Mouse (Mus musculus): ENCODE data around the gene Tnpo2. TPM values are rescaled to one million over a fixed set of nuclear protein-coding genes. Genes with fewer than 3 reads are reported as not detected.

Tnpo2 gene
- polyA plus RNA-seq, 1 experiment from 2014 or later: 30.1 TPM

DNA sequence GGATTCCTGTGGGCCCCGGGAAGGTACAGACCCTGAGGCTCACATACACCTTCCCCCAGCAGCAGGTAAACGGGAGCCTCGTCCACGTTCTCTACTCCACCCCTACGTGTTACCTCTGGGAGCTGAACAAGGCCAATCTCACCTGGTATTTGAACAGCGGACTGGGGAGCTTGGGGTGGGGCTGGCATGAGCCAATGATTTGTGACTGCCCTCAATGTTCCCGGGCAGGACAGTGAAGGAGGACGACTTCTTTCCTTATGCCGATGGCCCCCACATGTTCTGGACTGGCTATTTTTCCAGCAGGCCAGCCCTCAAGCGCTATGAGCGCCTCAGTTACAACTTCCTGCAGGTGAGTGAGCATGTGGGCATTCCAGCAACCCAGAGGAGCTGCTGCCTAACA lies 54.1 kb downstream of the Tnpo2 start:
- Histone ChIP-seq H3K4me3 (no peak overlapping the region), H3K9me3 (no peaks in the 10 kb centered on the region), H3K9ac (no peak overlapping the region), H3K36me3 (peaks cover 73% of the 10 kb centered on the region), H3K27ac (no peak overlapping the region), H3K4me2 (no peak overlapping the region), H3K4me1 (no peaks in the 10 kb centered on the region), H3K27me3 (no peaks in the 10 kb centered on the region)
- WGBS: 88% methylated on average over 11 of the region's 11 CpGs
- no peak for ATAC-seq (ENCODE audit: insufficient number of reproducible peaks, insufficient read depth, low FRiP score, low TSS enrichment, low read depth)

DNA sequence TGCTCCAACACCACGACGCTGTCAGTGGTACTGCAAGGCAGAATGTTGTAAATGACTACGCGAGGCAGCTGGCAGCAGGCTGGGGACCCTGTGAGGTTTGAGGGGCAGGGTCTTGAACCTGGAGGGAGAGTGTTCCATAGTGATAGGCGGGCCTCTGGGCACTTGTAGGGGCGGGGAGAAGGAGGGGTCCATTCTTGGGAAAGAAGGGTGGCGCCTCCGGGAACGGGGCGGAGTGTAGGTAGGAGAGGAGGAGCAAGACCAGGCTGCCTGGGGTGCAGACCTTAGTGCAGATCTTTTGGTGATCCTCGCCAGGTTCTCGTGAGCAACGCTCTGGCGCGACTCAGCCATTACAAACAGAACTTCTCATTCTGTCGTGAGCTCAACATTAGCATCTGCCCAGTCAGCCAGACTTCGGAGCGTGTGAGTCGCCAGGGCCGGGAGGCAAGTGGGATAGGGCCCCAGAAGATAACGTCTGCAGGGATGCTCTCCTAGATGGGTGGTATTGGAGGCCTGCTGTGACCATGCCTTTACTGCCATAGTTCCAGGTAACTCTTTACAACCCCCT lies 54.9 kb downstream of the Tnpo2 start:
- no peak overlapping the region for H3K4me3 ChIP-seq
- no peaks in the 10 kb centered on the region for H3K27me3 ChIP-seq
- WGBS: 39% methylated on average over 21 of the region's 21 CpGs
- no peak overlapping the region for H3K27ac ChIP-seq
- ATAC-seq (ENCODE audit: insufficient number of reproducible peaks, insufficient read depth, low FRiP score, low TSS enrichment, low read depth): no peak
- no peak overlapping the region for H3K9ac ChIP-seq
- no peak overlapping the region for H3K4me2 ChIP-seq
- no peaks in the 10 kb centered on the region for H3K9me3 ChIP-seq
- peaks cover 76% of the 10 kb centered on the region for H3K36me3 ChIP-seq
- H3K4me1 ChIP-seq: no peaks in the 10 kb centered on the region

DNA sequence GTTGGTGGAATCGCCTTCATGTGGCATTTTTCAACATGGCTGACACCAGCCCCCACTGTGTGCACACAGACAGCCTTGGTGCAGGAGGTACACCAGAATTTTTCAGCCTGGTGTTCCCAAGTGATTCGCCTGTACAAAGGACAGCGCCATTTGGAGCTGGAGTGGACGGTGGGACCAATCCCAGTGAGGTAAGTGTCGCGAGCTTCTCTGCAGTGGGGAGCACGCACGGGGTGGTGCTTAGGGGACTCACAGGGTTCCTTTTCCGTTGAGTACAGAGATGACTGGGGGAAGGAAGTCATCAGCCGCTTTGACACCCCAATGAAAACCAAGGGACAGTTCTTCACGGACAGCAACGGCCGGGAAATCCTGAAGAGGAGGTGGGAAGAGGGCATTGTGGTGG lies 58.3 kb downstream of the Tnpo2 start:
- Histone ChIP-seq H3K27ac (no peak overlapping the region), H3K9me3 (no peaks in the 10 kb centered on the region), H3K36me3 (peaks cover 69% of the 10 kb centered on the region), H3K4me1 (no peaks in the 10 kb centered on the region), H3K4me3 (no peak overlapping the region), H3K4me2 (no peak overlapping the region), H3K9ac (no peak overlapping the region), H3K27me3 (no peaks in the 10 kb centered on the region)
- 95% methylated on average over 13 of the region's 13 CpGs for WGBS
- ATAC-seq (ENCODE audit: insufficient number of reproducible peaks, insufficient read depth, low FRiP score, low TSS enrichment, low read depth): no peak

DNA sequence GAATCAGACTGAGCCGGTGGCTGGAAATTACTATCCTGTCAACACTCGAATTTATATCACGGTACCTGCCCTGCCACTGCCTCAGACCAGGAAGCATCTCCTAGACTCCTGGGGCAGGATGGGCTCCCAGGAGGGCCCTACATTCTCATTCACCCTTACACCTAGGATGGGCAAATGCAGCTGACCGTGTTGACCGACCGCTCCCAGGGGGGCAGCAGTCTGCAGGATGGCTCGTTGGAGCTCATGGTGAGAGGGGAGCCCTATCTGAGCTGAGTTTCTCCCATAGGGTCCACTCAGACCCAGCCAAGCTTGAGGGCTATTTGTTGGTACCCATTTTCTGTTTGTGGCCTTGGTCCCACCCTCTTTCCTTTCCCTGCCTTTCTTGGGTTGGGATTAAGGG lies 58.9 kb downstream of the Tnpo2 start:
- no peak overlapping the region for H3K4me2 ChIP-seq
- no peaks in the 10 kb centered on the region for H3K27me3 ChIP-seq
- peaks cover 69% of the 10 kb centered on the region for H3K36me3 ChIP-seq
- H3K4me1 ChIP-seq: no peaks in the 10 kb centered on the region
- no peaks in the 10 kb centered on the region for H3K9me3 ChIP-seq
- WGBS: 97% methylated on average over 7 of the region's 7 CpGs
- no peak overlapping the region for H3K9ac ChIP-seq
- no peak overlapping the region for H3K27ac ChIP-seq
- no peak for ATAC-seq (ENCODE audit: insufficient number of reproducible peaks, insufficient read depth, low FRiP score, low TSS enrichment, low read depth)
- H3K4me3 ChIP-seq: no peak overlapping the region

DNA sequence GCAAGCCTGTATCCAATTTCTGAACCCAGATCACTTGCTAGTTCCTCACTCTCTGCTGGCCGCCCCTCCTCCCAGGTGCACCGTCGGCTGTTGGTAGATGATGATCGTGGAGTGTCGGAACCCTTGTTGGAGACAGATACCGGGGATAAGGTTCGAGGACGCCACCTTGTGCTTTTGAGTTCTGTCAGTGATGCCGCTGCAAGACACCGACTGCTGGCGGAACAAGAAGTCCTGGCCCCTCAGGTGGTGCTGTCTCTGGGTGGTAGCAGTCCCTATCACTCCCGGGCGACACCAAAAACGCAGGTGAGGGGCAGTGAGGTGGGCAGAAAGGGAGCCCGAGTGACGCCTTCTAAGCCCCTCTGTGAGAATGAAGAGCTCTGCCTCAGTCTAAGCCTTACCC lies 59.5 kb downstream of the Tnpo2 start:
- no peak overlapping the region for H3K27ac ChIP-seq
- H3K9me3 ChIP-seq: no peaks in the 10 kb centered on the region
- H3K4me3 ChIP-seq: no peak overlapping the region
- H3K4me2 ChIP-seq: no peak overlapping the region
- no peaks in the 10 kb centered on the region for H3K27me3 ChIP-seq
- no peaks in the 10 kb centered on the region for H3K4me1 ChIP-seq
- 92% methylated on average over 16 of the region's 16 CpGs for WGBS
- no peak for ATAC-seq (ENCODE audit: insufficient number of reproducible peaks, insufficient read depth, low FRiP score, low TSS enrichment, low read depth)
- H3K36me3 ChIP-seq: peaks cover 64% of the 10 kb centered on the region
- no peak overlapping the region for H3K9ac ChIP-seq

DNA sequence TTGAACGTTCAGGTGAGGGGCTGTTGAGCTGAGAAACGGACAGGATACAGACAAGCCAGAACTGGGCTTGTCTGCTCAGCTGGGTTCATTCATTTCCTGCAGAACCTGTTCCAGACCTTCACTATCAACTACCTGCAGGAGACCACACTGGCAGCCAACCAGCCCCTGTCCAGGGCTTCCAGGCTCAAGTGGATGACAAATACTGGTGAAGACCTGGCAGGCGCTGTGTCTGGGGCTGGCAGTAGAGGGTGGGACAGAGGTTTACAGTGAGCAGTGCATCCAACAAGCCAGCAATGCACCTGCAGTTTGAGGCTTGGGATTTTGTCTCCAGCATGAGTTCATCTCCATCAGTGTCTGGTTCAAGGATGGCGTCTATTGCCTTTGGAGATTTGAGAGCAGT lies 60.1 kb downstream of the Tnpo2 start:
- Histone ChIP-seq H3K4me2 (no peak overlapping the region), H3K4me3 (no peak overlapping the region), H3K9ac (no peak overlapping the region), H3K27ac (no peak overlapping the region), H3K27me3 (no peaks in the 10 kb centered on the region), H3K9me3 (no peaks in the 10 kb centered on the region), H3K36me3 (peaks cover 60% of the 10 kb centered on the region), H3K4me1 (no peaks in the 10 kb centered on the region)
- no peak for ATAC-seq (ENCODE audit: insufficient number of reproducible peaks, insufficient read depth, low FRiP score, low TSS enrichment, low read depth)
- WGBS: 84% methylated on average over 4 of the region's 4 CpGs

DNA sequence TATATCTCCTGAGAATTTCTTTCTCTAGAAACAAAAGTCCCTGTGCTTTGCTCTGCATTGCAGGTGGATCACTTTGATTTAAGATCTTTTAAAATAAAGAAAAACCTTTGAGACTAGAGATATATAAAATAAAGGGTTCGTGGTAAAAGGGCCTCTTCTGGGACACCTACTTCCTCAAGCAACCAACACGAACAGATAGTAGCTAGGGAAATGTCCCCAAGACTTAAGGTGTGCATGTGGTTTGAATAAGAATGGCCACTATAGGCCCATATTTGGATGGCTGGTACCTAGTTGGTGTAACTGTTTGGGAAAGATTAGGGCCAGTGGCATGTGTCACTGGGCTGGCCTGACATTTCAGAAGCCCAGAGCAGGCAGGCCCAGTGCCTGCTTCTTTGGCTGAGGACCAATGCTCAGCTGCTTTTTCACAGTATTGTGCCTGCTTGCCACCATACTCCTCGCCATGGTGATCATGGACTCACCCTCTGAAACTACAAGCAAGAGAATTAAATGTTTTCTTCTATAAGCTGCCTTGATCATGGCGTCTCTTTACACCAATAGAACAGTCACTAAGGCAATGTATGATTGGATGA lies 63.5 kb downstream of the Tnpo2 start:
- Histone ChIP-seq H3K4me2 (no peak overlapping the region), H3K27me3 (no peaks in the 10 kb centered on the region), H3K9me3 (no peaks in the 10 kb centered on the region), H3K27ac (no peak overlapping the region), H3K4me1 (no peaks in the 10 kb centered on the region), H3K9ac (no peak overlapping the region), H3K4me3 (no peak overlapping the region), H3K36me3 (peaks cover 38% of the 10 kb centered on the region)
- no peak for ATAC-seq (ENCODE audit: insufficient number of reproducible peaks, insufficient read depth, low FRiP score, low TSS enrichment, low read depth)
- WGBS: 86% methylated on average over 4 of the region's 4 CpGs

Small RNA genes lying within 50 kb of the gene (microRNA-seq; reads per million reads assigned to microRNA genes)
- 0.55 reads per million for gene Mir7070

Other genes with a start within 250 kb of the Tnpo2 start
- gene Nfix, start 236.6 kb upstream of the Tnpo2 start, polyA plus RNA-seq (2015; fragmentation: Nextera tagmentation; extraction: Ambion mirVana): 37.0 and 42.9 TPM in 2 replicates
- gene Dand5, start 214.1 kb upstream of the Tnpo2 start, polyA plus RNA-seq (2015; fragmentation: Nextera tagmentation; extraction: Ambion mirVana): 7.0 TPM in 2 replicates
- 45.6 and 48.2 TPM in 2 replicates for gene Gadd45gip1, start 205.4 kb upstream of the Tnpo2 start, polyA plus RNA-seq (2015; fragmentation: Nextera tagmentation; extraction: Ambion mirVana)
- 97.1 and 100 TPM in 2 replicates for gene Rad23a, start 196.2 kb upstream of the Tnpo2 start, polyA plus RNA-seq (2015; fragmentation: Nextera tagmentation; extraction: Ambion mirVana)
- 959 and 1,012 TPM in 2 replicates for gene Calr, start 190.0 kb upstream of the Tnpo2 start, polyA plus RNA-seq (2015; fragmentation: Nextera tagmentation; extraction: Ambion mirVana)
- gene Farsa, start 179.9 kb upstream of the Tnpo2 start, polyA plus RNA-seq (2015; fragmentation: Nextera tagmentation; extraction: Ambion mirVana): 105 and 108 TPM in 2 replicates
- 101 and 111 TPM in 2 replicates for gene Syce2, start 164.8 kb upstream of the Tnpo2 start, polyA plus RNA-seq (2015; fragmentation: Nextera tagmentation; extraction: Ambion mirVana)
- 39.1 and 40.6 TPM in 2 replicates for gene Gcdh, start 143.0 kb upstream of the Tnpo2 start, polyA plus RNA-seq (2015; fragmentation: Nextera tagmentation; extraction: Ambion mirVana)
- 1.8 and 5.6 TPM in 2 replicates for gene Klf1, start 135.0 kb upstream of the Tnpo2 start, polyA plus RNA-seq (2015; fragmentation: Nextera tagmentation; extraction: Ambion mirVana)
- gene Dnase2a, start 128.4 kb upstream of the Tnpo2 start, polyA plus RNA-seq (2015; fragmentation: Nextera tagmentation; extraction: Ambion mirVana): 15.9 and 22.7 TPM in 2 replicates
- gene Mast1, start 99.6 kb upstream of the Tnpo2 start, polyA plus RNA-seq (2015; fragmentation: Nextera tagmentation; extraction: Ambion mirVana): 1.4 and 1.6 TPM in 2 replicates
- gene Rtbdn, start 89.9 kb upstream of the Tnpo2 start, polyA plus RNA-seq (2015; fragmentation: Nextera tagmentation; extraction: Ambion mirVana): 0.36 and 0.39 TPM in 2 replicates
- gene Gm49661, start 67.5 kb upstream of the Tnpo2 start, polyA plus RNA-seq (2015; fragmentation: Nextera tagmentation; extraction: Ambion mirVana): not detected in 2 replicates
- gene Prdx2, start 67.3 kb upstream of the Tnpo2 start, polyA plus RNA-seq (2015; fragmentation: Nextera tagmentation; extraction: Ambion mirVana): 888 and 1,010 TPM in 2 replicates
- gene Rnaseh2a, start 67.1 kb upstream of the Tnpo2 start, polyA plus RNA-seq (2015; fragmentation: Nextera tagmentation; extraction: Ambion mirVana): 93.2 and 94.5 TPM in 2 replicates
- gene Junb, start 58.2 kb upstream of the Tnpo2 start, polyA plus RNA-seq (2015; fragmentation: Nextera tagmentation; extraction: Ambion mirVana): 10.4 and 11.2 TPM in 2 replicates
- 23.2 and 24.7 TPM in 2 replicates for gene Hook2, start 46.3 kb upstream of the Tnpo2 start, polyA plus RNA-seq (2015; fragmentation: Nextera tagmentation; extraction: Ambion mirVana)
- gene Best2, start 22.4 kb upstream of the Tnpo2 start, polyA plus RNA-seq (2015; fragmentation: Nextera tagmentation; extraction: Ambion mirVana): 0.14 TPM in 1 of 2 replicates, not detected in the other
- gene Asna1, start 11.6 kb upstream of the Tnpo2 start, polyA plus RNA-seq (2015; fragmentation: Nextera tagmentation; extraction: Ambion mirVana): 126 and 139 TPM in 2 replicates
- gene Trir, start 10.1 kb upstream of the Tnpo2 start, polyA plus RNA-seq (2015; fragmentation: Nextera tagmentation; extraction: Ambion mirVana): 133 and 146 TPM in 2 replicates
- gene Fbxw9, start 23.1 kb downstream of the Tnpo2 start, polyA plus RNA-seq (2015; fragmentation: Nextera tagmentation; extraction: Ambion mirVana): 36.7 and 38.2 TPM in 2 replicates
- gene Gm5741, start 31.1 kb downstream of the Tnpo2 start, polyA plus RNA-seq (2015; fragmentation: Nextera tagmentation; extraction: Ambion mirVana): 1.1 and 1.4 TPM in 2 replicates
- 55.1 and 70.7 TPM in 2 replicates for gene Dhps, start 34.8 kb downstream of the Tnpo2 start, polyA plus RNA-seq (2015; fragmentation: Nextera tagmentation; extraction: Ambion mirVana)
- 129 and 130 TPM in 2 replicates for gene Wdr83os, start 43.8 kb downstream of the Tnpo2 start, polyA plus RNA-seq (2015; fragmentation: Nextera tagmentation; extraction: Ambion mirVana)
- 45.2 and 46.2 TPM in 2 replicates for gene Wdr83, start 44.4 kb downstream of the Tnpo2 start, polyA plus RNA-seq (2015; fragmentation: Nextera tagmentation; extraction: Ambion mirVana)
- 29.1 and 29.6 TPM in 2 replicates for gene Man2b1, start 46.4 kb downstream of the Tnpo2 start, polyA plus RNA-seq (2015; fragmentation: Nextera tagmentation; extraction: Ambion mirVana)
- 2.9 and 3.1 TPM in 2 replicates for gene Zfp791, start 86.2 kb downstream of the Tnpo2 start, polyA plus RNA-seq (2015; fragmentation: Nextera tagmentation; extraction: Ambion mirVana)
- gene Cks1brt, start 115.0 kb downstream of the Tnpo2 start, polyA plus RNA-seq (2015; fragmentation: Nextera tagmentation; extraction: Ambion mirVana): not detected in 2 replicates
- gene Olfr371, start 189.1 kb downstream of the Tnpo2 start, polyA plus RNA-seq (2015; fragmentation: Nextera tagmentation; extraction: Ambion mirVana): not detected in 2 replicates

Data from embryonic facial prominence, embryonic 13.5 days (tissue).